Mouse (Mus musculus) gastrocnemius, postnatal 14 days (tissue): ENCODE measurements around the gene Cd72. TPM values are rescaled to one million over a fixed set of nuclear protein-coding genes. Genes with fewer than 3 reads are reported as not detected.

Experiments used
- DNase-seq: peaks from one replicate; pipeline ENCODE4 v3.0.0; 2021; ENCODE audit warnings: mixed read lengths
- intact Hi-C: fragments of 180-260 bp; cut with DNase I; formaldehyde crosslinking; loops from one replicate; pipeline ENCODE4 v1.15.1; 2025; ENCODE audit warnings: low total_unique reads
- total RNA-seq, 2 experiments: library from RNA; stranded (reverse); gene quantifications; 2 replicates each; pipeline ENCODE4 v1.2.3; 2021

Gene Cd72
- total RNA-seq, 2 experiments from 2014 or later = not detected

DNA sequence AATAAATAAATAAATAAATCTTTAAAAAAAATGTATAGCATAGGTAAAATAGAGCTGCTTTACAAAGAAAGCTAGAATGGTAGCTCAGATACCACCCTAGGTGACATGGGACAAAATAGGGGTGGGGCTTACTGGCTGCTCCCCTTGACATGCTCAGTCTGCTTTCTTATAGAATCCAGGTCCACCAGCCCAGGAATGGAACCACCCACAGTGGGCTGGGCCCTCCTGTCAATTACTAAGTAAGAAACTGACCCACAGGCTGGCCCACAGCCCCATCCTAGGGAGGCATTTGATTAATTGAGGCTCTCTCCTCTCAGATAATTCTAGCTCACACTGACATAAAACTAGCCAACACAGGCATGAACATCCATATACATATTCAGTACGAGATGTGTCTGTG lies 21.6 kb downstream of the Cd72 start:
- no peak for DNase-seq
- intact Hi-C loops = no loop called here

DNA sequence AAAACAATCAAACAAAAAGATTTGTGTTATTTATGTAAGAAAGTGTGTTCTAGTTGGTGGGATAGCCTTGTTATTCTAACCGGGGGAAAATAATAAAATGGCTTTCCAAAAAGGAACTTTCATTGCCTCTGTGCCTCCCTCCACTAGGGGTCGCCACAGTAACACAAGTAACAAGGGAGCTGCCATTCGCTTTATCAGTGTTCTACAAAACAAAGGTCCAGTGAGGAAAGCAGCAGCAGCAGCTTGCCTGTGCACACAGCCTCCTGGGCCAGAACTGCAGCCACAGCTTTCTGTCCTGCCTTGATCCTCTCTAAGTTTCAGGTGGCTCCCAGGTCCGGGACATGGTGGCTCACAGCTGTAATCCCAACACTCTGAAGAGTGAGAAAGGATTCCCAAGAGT lies 22.7 kb downstream of the Cd72 start:
- DNase-seq = peak; percentile 80
- intact Hi-C loops = no loop called here

DNA sequence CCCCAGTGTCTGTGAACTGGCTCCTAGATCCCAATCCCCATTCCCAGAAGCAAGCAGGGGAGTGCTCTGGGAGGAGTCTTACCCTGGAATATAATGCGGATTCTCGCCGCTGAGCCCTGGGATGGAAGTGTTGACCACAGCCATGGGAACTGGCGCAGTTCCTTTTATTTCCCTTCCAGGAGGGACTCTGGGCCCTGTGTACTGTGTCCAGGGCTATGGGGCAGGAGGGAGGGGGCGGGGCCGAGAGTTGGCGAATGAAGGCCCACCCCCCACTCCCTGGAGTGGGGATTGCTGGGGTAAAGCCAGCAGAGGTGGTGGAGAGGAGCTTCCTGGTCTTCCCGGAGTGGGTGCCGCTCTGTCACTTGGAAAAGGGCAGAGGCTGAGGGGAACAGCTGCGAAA lies 25.5 kb downstream of the Cd72 start, which contains the start of gene Fam166b:
Fam166b (minus strand) TSS at position 189 of the 400 bp plus-strand sequence.
- DNase-seq = peak; percentile 50
- intact Hi-C loops = loop anchor here (10.0 kb wide), 1 partner anchor 374 kb away; the partner anchor contains the start of gene Unc13b

DNA sequence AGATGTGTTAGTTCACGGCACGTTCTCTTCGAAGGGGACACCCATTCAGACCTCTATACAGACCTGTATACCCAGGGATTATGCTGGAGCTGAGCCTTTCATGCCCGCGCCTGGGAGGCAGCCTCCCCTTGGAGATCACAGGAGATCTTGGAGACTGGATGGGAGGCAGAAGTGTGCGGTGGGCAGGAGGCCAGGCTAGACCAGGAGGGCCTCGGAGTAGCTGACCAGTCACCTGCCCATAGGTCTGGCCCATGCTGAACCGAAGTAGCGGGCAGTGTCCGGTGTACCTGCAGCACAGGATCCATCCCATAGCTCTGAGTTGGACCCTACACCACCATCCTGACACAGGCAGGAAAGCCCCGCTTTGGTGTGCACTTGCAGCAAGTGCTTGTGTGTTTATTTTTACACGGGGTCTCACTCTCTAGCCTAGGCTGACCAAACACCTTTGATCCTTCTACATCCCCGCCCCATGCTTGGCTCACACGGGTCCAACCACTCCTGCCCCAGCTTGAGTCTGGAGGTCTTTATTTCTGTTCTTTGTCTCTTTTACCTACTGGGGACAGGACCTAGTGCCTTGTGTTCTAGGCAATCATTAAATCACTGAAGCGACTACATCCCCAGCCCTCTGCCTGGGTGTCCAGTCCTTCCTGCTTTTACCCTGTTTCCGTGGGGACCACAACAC lies 26.1 kb downstream of the Cd72 start:
- DNase-seq = peak; percentile 14
- intact Hi-C loops = loop anchor here (10.0 kb wide), 1 partner anchor 374 kb away; the partner anchor contains the start of gene Unc13b

DNA sequence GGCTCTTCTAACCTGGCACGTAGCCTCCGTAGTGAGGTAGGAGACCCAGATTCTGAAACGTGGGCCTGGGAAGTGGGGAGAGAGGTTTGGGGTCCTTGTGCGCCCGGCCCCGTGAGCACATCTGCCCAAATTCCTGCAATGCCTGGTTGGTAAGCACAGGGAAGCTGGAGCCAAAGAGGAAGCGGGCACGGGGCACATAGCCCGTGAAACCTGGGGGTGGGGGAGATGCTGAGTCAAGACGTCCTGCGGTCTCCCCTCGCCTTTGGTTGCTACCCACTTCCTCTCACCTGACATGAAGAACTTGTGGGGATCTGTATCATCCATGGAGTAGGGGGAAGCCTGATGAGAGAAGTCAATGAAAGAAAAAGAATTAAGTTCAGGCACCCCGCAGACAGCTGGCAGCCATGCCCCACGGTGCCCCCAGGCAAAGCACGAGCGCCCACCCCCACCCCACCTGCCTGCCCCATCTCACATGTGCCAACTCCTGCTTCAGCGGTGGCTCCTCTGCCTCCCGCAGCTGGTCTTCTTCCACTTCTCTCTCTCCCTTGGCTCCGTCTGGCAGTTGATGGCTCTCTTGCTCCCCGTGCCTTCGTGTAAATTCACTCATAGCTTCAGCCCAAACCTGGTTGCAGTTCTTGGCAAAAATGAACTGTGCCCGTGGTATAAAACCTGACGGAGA lies 26.8 kb downstream of the Cd72 start:
- intact Hi-C loops = loop anchor here (10.0 kb wide), 1 partner anchor 373 kb away; the partner anchor contains the start of gene Unc13b
- DNase-seq = no peak

DNA sequence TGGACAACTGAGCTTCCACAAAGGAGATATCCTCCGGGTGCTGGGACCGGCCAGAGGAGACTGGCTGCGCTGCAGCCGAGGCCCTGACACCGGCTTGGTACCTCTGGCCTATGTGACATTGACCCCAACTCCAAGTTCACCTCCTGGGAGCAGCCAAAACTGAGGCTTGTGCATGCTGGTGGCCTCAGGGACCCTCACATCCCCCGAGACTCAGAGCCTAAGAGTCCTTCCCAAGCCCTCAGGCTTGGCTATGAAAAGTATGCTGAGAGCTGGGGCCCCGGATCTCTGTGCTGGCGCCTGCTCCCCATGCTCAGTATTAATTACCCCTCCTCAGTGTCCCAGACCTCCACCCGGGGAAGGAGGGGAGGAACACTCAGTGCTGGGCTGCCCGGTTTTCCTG lies 27.9 kb downstream of the Cd72 start:
- DNase-seq = no peak

DNA sequence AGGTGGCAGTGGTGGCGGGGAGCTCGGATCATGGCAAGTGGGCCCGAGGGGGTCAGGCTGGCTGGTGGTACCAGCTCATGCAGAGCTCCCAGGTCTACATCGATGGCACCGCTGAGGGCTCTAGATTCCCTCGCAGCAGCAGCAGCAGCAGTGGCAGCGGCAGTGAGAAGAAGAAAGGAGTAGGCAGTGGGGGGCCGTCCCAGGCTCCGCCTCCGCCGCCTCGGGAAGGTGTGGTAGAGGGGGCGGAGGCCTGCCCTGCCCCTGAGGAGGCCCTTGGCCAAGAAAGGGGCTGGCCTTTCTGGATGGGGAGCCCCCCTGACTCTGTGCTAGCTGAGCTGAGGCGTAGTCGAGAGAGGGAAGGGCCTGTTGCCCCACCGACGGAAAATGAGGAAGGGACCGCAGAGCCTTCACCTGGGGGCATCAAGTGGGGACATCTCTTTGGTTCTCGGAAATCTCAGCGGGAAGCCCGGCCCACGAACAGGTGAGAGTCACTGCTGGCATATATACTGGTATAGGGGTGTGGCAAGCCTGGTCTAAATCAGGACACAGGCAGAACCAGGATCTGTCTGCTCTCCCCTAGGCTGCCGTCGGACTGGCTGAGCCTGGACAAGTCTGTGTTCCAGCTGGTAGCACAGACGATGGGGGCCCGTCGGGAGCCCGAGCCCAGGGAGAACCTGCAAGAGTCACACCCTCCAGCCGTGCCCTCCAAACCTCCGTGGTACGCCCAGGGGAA lies 28.6 kb downstream of the Cd72 start:
- DNase-seq = no peak

More for the DNA sequence above, 27.9 kb downstream of the Cd72 start:
- intact Hi-C loops = loop anchor here (10.0 kb wide), 1 partner anchor 372 kb away; the partner anchor contains the start of gene Unc13b

DNA sequence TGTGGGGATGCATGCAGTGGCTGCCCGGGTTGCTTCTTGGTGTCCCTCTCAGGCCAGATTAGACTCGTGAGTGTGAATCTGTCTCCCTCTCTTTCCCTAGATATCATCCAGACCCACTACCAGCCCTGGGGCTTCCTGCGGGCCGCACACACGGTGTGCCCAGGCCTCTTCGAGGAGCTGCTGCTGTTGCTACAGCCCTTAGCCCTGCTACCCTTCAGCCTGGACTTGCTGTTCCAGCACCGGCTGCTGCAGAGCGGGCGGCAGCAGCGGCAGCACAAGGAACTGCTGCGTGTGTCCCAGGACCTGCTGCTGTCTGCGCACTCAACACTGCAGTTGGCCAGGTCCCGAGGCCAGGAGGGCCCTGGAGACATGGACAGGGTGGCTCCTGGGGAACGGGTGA lies 29.2 kb downstream of the Cd72 start:
- DNase-seq = no peak
- intact Hi-C loops = loop anchor here (10.0 kb wide), 1 partner anchor 370 kb away; the partner anchor contains the start of gene Unc13b

More for the DNA sequence above, 28.6 kb downstream of the Cd72 start:
- intact Hi-C loops = loop anchor here (10.0 kb wide), 1 partner anchor 371 kb away; the partner anchor contains the start of gene Unc13b

DNA sequence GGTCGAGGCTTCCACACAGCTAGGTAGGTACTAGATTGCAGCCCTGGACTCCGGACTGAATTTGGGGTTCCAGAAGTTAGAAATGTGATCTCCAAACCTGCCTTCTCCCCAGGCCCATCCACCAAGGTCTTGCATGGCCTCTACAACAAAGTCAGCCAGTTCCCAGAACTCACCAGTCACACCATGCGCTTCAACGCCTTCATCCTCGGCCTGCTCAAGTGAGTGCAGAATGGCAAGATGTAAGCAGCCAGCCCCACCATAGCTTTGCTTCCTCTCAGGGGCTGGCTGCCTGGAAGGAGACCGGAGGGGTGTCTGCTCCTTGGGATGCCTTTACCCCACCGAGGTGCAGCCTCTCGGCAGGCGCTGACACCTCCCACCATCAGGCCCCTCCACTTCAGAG lies 30.4 kb downstream of the Cd72 start:
- DNase-seq = no peak

DNA sequence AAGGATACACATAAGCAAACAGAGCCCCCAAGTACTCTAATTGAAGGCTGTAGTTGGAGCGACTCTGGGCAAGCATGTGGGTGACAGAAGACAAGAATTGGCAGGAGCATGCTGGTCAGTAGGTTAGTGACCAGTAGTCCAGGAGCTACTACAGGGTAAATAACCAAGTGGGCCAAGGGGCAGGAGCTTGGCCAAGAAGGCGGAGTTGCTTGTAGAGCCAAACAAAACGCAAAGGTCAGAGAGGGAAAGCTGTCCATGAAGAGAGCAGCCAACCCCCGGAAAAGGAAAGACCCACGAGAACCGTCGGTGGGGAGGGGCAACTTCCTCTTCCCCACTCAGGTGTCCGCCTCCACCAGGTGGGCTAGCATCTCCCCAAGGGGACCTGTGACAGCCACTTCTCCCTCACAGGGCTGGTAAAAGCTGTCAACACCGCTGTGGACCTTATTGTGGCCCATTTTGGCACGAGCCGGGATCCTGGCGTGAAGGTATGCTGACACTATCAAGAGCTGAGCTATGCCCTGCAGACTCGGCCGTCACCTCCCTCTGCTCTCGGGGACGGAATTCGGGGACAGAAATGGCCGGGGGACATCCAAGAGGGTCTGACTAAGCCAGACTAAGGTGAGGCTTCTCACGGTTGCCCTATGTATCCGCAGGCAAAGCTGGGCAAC lies 31.0 kb downstream of the Cd72 start:
- DNase-seq = no peak
- intact Hi-C loops = loop anchor here (5.0 to 10.0 kb wide), 3 partner anchors 41 to 369 kb away; partner anchors contain the start of genes Atp8b5, Rusc2 and Unc13b

More for the DNA sequence above, 30.4 kb downstream of the Cd72 start:
- intact Hi-C loops = loop anchor here (5.0 to 10.0 kb wide), 3 partner anchors 42 to 369 kb away; partner anchors contain the start of genes Atp8b5, Rusc2 and Unc13b

DNA sequence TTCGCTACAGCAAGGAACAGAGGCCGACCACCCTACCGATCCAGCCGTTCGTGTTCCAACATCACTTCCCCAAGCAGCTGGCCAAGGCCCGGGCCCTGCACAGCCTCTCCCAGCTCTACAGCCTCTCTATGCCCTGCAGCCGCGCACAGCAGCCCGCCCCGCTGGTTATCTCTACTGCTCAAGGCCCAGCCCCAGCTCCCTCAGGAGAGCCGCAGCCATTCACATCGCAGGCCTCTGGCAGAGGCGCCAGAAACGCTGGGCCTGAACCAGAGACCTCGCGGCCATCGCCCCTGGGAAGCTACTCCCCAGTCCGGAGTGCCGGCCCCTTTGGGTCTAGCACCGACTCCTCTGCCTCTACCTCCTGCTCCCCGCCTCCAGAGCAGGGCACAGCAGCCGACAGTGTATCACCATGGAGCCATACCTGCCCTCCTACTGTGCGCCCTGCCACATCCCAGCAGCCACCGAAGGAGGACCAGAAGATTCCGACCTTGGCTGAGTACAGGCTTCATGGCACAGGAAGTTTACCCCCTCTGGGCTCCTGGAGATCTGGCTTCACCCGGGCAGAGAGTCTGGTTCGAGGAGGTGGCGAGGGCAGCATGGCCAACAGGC lies 32.7 kb downstream of the Cd72 start:
- intact Hi-C loops = loop anchor here (5.0 to 10.0 kb wide), 3 partner anchors 39 to 367 kb away; partner anchors contain the start of genes Atp8b5, Rusc2 and Unc13b
- DNase-seq = no peak

DNA sequence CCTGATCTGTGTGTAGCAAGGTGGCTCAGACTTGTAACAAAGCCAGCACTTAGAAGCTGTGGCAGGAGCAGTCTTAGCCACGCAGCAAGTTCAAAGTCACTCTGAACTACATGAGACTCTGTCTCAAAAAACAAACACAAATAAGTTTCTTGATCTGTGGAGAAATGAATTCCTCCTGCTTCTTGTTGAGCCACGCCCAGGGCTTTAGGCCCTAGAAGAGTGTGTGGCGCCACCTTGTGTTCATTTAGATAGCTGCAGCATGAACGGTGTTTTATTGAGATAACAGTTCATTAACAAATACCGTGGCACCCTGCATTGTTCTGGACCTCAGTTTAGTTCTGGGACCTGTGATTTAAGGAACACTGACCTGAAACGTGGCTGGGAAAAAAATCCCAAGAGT lies 34.1 kb downstream of the Cd72 start:
- DNase-seq = peak; percentile 74
- intact Hi-C loops = loop anchor here (5.0 to 10.0 kb wide), 3 partner anchors 38 to 366 kb away; partner anchors contain the start of genes Atp8b5, Rusc2 and Unc13b

DNA sequence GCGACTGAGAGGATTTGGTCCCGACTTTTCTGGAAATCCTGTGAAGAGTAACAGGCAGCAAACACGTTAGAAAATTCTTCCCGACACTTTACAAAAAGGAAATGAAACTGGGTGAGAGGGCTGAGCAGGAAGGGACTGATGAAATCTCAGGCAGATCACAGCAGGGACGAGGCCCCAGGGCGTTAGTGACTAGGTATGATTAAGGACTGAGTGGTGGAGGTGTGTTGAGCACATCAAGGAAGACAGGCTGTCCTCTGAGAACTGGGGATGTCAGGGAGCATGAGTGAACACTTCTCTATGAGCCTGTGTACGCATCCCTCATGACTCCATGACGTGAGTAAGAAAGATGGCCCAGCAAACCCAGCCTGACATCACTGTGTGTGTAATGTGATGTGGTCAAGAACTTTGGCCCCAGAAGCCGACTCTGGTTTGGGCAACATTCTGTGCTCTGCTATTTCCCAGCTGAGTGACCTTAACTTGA lies 34.6 kb downstream of the Cd72 start:
- intact Hi-C loops = loop anchor here (5.0 to 10.0 kb wide), 3 partner anchors 38 to 365 kb away; partner anchors contain the start of genes Atp8b5, Rusc2 and Unc13b
- DNase-seq = no peak

DNA sequence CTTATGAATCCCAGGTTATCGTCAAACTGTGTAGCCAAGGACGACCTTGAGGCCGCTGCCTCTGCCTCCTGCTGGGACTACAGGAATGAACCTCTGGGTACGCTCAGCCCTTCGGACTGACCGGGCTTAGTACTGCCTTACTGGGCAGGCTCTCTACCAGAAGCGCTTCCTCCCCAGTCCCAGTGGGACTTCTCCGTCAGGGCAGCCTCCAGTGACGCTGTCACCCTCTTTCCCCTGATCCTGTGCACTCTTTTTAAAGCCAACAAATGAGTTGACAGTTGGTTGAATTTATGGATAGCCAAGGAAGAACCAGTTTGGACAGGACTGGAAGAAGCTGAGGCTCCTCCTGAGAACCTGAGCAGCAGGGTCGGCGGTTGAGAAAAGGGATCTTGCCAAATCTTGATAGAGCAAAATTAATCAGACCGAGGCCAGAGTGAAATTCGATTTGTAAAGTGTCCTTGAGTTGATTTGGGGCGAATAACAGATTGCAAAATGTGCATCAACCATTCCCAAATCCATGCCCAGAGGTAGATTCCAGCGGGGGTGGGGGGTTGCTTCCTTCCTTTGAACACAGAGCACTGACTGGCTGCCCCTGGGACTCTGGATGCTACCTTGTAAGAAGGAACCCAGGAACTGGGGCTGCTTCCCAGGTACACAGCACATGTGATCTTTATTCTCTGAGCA lies 35.3 kb downstream of the Cd72 start:
- intact Hi-C loops = no loop called here
- peak; percentile 36 for DNase-seq

DNA sequence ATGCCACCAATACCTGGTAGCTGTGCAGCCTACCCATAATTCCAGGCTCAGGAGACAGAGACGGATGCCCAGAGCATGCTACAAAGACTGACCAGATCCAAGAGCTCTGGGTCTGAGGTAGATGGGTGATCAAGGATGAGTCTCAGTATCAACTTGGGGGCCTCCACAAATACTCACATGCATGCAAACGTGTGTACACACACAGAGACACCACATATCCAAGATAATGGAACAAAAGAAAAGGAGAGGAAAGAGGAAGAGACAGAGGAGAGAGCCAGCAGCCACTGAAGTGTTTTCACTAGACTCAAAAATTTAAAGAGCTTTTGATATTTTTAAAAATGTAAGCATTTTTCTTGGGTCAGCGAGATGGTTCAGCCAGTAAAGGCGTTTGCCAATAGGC lies 36.0 kb downstream of the Cd72 start:
- intact Hi-C loops = no loop called here
- no peak for DNase-seq

DNA sequence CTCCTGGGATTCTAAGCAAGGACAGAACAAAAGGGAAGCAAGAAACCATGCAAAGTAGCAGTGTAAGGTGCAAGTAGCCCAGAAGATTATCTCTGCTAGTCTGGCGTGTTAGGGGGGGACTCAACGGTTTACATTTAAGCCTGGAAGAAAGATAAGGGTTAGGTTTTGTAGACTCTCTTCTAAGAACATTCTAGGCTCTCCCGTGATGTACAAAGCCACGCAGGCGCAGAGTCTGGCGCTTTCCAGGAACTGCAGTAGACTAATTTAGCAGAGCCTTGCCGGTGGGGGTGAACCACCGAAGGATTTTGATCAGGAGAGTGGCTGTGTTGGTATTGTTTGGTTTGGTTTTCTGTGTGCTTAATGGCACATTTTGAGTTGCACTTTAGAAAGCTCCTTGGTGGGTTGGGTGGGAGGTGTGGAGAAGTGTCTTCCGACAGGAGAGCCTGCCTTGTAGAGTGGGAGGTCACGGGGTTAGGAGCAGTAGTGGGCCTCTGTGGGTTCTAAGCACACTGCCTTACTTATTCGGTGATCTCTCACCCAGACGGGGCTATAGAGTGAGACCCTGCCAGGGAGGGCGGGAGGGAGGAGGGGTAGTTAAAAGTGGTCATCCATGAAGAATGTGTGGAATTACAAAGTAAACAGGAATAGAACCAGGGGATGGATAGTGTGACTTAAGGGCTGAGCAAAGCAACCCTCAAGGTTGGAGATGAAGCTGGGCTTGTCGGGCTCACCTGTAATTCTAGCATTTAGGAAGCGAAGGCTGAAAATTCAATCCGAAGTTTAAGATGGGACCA lies 37.0 kb downstream of the Cd72 start:
- intact Hi-C loops = no loop called here
- DNase-seq = no peak

DNA sequence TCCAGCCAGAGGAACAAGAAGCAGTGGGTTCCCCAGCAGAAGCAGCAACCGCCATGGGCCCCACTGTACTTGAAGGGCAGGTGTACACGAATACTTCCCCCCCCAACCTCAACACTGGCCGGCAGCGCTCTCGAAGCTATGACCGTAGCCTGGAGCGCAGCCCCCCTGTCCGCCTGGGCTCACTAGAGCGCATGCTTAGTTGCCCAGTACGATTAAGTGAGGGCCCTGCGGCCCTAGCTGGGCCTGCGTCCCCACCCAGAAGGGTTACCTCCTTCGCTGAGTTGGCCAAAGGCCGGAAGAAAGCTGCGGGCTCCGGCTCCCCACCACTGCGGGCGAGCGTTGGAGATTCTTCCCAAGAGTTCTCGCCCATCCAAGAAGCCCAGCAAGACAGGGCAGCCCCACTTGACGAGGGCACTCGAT lies 38.3 kb downstream of the Cd72 start:
- DNase-seq = no peak
- intact Hi-C loops = no loop called here
